Mouse (Mus musculus): ENCODE results near the gene Ptpre.
"Not testable (repeated sequence)": the region's sequence is repeated elsewhere in the genome, so short reads cannot be mapped to it uniquely, and the experiment has no call there.

Ptpre gene

GRCm38 (mm10) chr7:135537341-135537901, at the start of gene Ptpre:
Ptpre (plus strand) TSS chr7:135537481.
- DNase-seq (ENCODE audit: low spot score) = peak; percentile 5

GRCm38 (mm10) chr7:135488214-135488810, 49.0 kb upstream of the Ptpre start:
- peak; percentile 12 for DNase-seq (ENCODE audit: low spot score)

GRCm38 (mm10) chr7:135489724-135490499, 47.4 kb upstream of the Ptpre start:
- no peak for DNase-seq (ENCODE audit: low spot score)

DNA sequence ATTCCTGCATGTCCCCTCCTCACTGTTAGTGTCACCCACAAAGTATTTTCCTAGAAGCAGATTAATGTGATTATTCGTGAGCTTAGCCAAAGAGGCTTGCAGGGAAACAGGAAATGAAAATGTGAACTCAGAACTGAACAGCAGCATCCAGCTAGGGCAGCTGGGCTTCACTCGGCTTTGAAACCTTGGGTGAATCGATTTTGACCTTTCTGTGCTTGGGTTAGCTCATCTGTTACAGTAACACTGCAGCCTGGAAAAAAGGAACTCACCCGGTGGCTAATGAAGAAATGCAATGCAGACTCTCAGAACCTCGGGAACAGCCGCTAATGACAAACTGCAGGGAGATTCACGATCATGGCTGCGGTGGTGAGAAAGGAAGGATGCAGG, 46.8 kb upstream of the Ptpre start:
- no peak for DNase-seq (ENCODE audit: low spot score)

DNA sequence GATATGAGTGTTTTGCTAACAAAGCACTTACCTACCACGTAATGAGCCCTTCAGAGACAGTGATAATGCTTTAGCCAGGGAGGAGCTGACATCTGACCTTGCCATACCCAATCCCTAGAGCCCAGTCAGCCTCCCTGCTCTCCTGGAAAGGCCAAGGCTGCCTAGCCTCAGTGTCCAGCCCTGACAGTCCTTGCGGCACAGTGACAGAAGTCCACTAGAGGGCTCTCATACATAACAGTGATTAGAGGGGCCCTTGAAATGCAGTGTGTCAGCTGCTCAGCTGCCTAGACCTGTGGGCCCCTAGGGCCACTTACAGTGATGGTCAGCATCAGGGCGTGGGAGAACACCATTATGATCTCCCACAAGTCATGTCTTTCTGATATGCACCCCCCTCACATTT, 42.0 kb upstream of the Ptpre start:
- peak; percentile 42 for DNase-seq (ENCODE audit: low spot score)

GRCm38 (mm10) chr7:135498565-135499186, 38.6 kb upstream of the Ptpre start:
- DNase-seq (ENCODE audit: low spot score) = no peak

DNA sequence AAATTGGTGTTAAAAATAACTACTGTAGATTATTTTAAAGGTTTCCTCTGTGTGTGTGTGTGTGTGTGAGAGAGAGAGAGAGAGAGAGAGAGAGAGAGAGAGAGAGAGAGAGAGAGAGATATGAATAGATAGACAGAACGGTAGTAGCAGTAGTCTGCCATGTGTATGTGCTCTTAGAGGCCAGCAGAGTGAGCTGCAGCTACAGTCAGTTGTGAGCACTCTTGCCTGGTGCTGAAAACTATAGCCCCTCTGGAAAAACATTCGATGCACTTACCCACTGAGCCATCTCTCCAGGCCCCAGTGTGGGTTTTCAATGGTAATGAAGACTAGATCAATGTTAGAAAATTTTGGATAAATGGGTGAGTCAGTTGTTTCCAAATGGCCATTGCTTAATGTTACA, 37.9 kb upstream of the Ptpre start:
- DNase-seq (ENCODE audit: low spot score) = peak; percentile 10

GRCm38 (mm10) chr7:135506506-135506905, 30.8 kb upstream of the Ptpre start:
- not testable (repeated sequence) for DNase-seq (ENCODE audit: low spot score)

GRCm38 (mm10) chr7:135508602-135509001, 28.7 kb upstream of the Ptpre start:
- DNase-seq (ENCODE audit: low spot score) = no peak

- peak; percentile 17 for DNase-seq (ENCODE audit: low spot score)
Measured at GRCm38 (mm10) chr7:135509272-135509671, 28.0 kb upstream of the Ptpre start.

GRCm38 (mm10) chr7:135510431-135510830, 26.9 kb upstream of the Ptpre start:
- DNase-seq (ENCODE audit: low spot score) = no peak

- no peak for DNase-seq (ENCODE audit: low spot score)
Measured at GRCm38 (mm10) chr7:135511723-135512122, 25.6 kb upstream of the Ptpre start.

GRCm38 (mm10) chr7:135517191-135517590, 20.1 kb upstream of the Ptpre start:
- no peak for DNase-seq (ENCODE audit: low spot score)

DNA sequence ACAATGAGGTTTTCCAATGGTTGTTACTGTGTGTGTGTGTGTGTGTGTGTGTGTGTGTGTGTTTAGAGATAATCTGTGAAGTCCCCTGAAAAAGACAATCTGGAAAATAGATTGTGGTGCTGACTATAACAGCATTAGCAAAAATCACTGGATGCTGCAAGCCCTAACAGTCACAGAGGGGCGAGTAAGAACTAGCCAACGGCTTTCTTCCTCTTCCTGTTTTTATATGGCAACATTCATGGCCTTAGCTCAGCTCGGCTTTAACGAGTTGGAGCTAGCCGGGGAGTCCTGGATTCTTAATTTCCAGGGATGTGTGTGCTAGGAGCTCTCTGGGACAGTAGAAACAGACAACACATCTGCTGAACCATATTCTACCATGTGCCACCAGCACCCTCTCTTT, 17.0 kb upstream of the Ptpre start:
- DNase-seq (ENCODE audit: low spot score) = no peak

- DNase-seq (ENCODE audit: low spot score) = no peak
Measured at GRCm38 (mm10) chr7:135521755-135522512, 15.3 kb upstream of the Ptpre start.

- no peak for DNase-seq (ENCODE audit: low spot score)
Measured at GRCm38 (mm10) chr7:135523981-135524380, 13.3 kb upstream of the Ptpre start.

DNA sequence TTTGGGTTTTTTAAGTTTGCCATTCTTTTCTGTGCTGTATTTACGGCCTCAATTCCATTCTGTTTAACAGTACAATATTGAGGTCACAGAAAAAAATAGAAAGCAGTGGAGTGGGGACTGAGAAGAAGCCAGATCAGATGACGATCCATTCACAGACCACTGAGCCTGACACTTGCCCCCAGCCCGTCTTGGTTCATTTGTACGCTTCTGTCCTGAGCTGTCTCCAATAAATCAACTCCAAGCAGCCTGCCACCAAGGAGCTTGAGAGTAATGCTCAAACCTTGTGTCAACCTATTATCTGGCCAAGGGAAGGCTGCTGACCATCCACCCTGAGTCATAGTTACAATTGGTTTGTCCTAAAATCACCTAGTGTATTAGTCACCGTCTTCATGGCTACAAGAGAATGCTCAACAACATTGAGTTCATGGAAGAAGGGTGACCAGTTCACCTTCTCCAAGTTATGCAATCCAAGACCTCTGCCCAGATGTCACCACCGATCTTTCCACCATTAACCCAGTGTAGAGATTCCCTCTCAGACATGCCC, 12.8 kb upstream of the Ptpre start:
- DNase-seq (ENCODE audit: low spot score) = no peak

- no peak for DNase-seq (ENCODE audit: low spot score)
Measured at GRCm38 (mm10) chr7:135526574-135527152, 10.6 kb upstream of the Ptpre start.

GRCm38 (mm10) chr7:135527169-135527568, 10.1 kb upstream of the Ptpre start:
- DNase-seq (ENCODE audit: low spot score) = no peak

- DNase-seq (ENCODE audit: low spot score) = no peak
Measured at GRCm38 (mm10) chr7:135528515-135528914, 8.8 kb upstream of the Ptpre start, which contains the start of gene Clrn3. Clrn3 (minus strand) TSS chr7:135528654.

GRCm38 (mm10) chr7:135529068-135529467, 8.2 kb upstream of the Ptpre start:
- no peak for DNase-seq (ENCODE audit: low spot score)

Data from adipocyte (in vitro differentiated cells).